Mouse (Mus musculus) embryonic facial prominence, embryonic 14.5 days (tissue): ENCODE data around the gene Kcnn3. TPM values are rescaled to one million over a fixed set of nuclear protein-coding genes. Genes with fewer than 3 reads are reported as not detected.

Source experiments
- ATAC-seq: fragments of 200-750 bp; cut with Nextera tagmentation; 2 replicates; pipeline ENCODE4 v1.8.0; 2017; ENCODE audit warnings: low read depth, moderate number of reproducible peaks, moderate TSS enrichment
- DNase-seq: peaks from one replicate; pipeline ENCODE4 v3.0.0-alpha.2; 2015; ENCODE audit warnings: low spot score
- H3K27ac ChIP-seq: fragments of 300-500 bp; sonication (generic); replicated peaks from 2 replicates; pipeline ENCODE4 v1.5.1; 2014; ENCODE audit warnings: low read depth, mild to moderate bottlenecking, low read length, moderate library complexity
- H3K27me3 ChIP-seq: fragments of 300-500 bp; sonication (generic); replicated peaks from 2 replicates; pipeline ENCODE4 v1.6.1; 2014; ENCODE audit warnings: low read length; ENCODE audit not compliant: control insufficient read depth, insufficient read depth
- H3K36me3 ChIP-seq: fragments of 300-500 bp; sonication (generic); 2 replicates; pipeline ENCODE4 v1.6.1; 2014; ENCODE audit warnings: low read length, mixed read lengths; ENCODE audit not compliant: control insufficient read depth, insufficient read depth
- H3K4me1 ChIP-seq: fragments of 300-500 bp; sonication (generic); 2 replicates; pipeline ENCODE4 v1.6.1; 2014; ENCODE audit warnings: antibody characterized with exemption, low read length; ENCODE audit not compliant: control insufficient read depth, insufficient read depth
- H3K4me2 ChIP-seq: fragments of 300-500 bp; sonication (generic); 2 replicates; pipeline ENCODE4 v1.6.1; 2014; ENCODE audit warnings: low read depth, mild to moderate bottlenecking, low read length, moderate library complexity, mixed read lengths
- H3K4me3 ChIP-seq: fragments of 300-500 bp; sonication (generic); 2 replicates; pipeline ENCODE4 v1.5.1; 2014; ENCODE audit warnings: low read depth, mild to moderate bottlenecking, low read length
- H3K9ac ChIP-seq: fragments of 300-500 bp; sonication (generic); 2 replicates; pipeline ENCODE4 v1.6.1; 2014; ENCODE audit warnings: low read depth, mild to moderate bottlenecking, low read length, moderate library complexity, mixed read lengths
- H3K9me3 ChIP-seq: fragments of 300-500 bp; sonication (generic); 2 replicates; pipeline ENCODE4 v1.6.1; 2016; ENCODE audit warnings: low read length; ENCODE audit not compliant: control insufficient read depth
- WGBS: fragments of 180-500 bp; shearing (Covaris S2); extraction: QIAGEN DNeasy Blood & Tissue Kit; methylation state at CpG from one replicate; pipeline ENCODE4 v1.1.7; 2014; 5-methylcytosine and 5-hydroxymethylcytosine counted together
- polyA plus RNA-seq: library from polyadenylated mRNA; unstranded; fragments of >200 nt; fragmentation: Nextera tagmentation; extraction: Ambion mirVana; gene quantifications from 2 replicates; pipeline ENCODE4 v1.2.1, GENCODE M21; 2014

Gene Kcnn3
- polyA plus RNA-seq, 1 experiment from 2014 or later: 3.7 TPM

- ATAC-seq (peak; percentile 95), DNase-seq (peak; percentile 93)
- Histone ChIP-seq H3K27ac (peak overlapping the region; percentile 66; the same call in 1 of the 2 replicates), H3K9ac (peak overlapping the region; percentile 15; the same call in 1 of the 2 replicates), H3K4me1 (peaks cover 14% of the 10 kb centered on the region), H3K27me3 (no peaks in the 10 kb centered on the region), H3K9me3 (no peaks in the 10 kb centered on the region), H3K4me3 (no peak overlapping the region), H3K4me2 (peak overlapping the region; percentile 10; the same call in 1 of the 2 replicates), H3K36me3 (no peaks in the 10 kb centered on the region)
- 32% methylated on average over 17 of the region's 18 CpGs for WGBS
These were observed 93.9 kb downstream of the Kcnn3 start for GRCm38 (mm10) chr3:89613526-89614523.

GRCm38 (mm10) chr3:89616861-89617260 lies 96.9 kb downstream of the Kcnn3 start:
- DNase-seq (no peak), ATAC-seq (no peak)
- H3K36me3 ChIP-seq: no peaks in the 10 kb centered on the region
- 72% methylated on average over 6 of the region's 6 CpGs for WGBS
- H3K9ac ChIP-seq: no peak overlapping the region
- no peak overlapping the region for H3K27ac ChIP-seq
- H3K9me3 ChIP-seq: no peaks in the 10 kb centered on the region
- peaks cover 14% of the 10 kb centered on the region for H3K4me1 ChIP-seq
- H3K4me2 ChIP-seq: no peak overlapping the region
- H3K27me3 ChIP-seq: no peaks in the 10 kb centered on the region
- H3K4me3 ChIP-seq: no peak overlapping the region

DNA sequence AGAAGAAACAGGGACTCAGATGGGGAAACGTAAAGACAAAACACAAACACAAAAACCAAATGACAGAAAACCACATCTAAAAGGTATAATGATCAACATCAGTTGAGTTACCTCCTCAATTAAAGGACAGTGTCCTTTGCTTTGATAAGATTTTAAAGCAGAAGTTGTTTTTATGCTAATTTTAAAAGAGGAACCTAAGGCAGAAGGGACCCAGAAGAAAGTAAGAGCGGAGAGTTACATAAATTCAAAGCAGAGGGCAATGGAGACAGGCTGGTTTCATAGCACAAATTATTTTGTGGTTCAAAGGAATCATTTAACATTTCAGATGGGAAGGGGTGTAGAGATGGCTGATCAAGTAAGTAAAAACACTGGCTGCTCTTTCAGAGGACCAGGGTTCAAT lies 97.4 kb downstream of the Kcnn3 start:
- H3K27ac ChIP-seq: no peak overlapping the region
- H3K4me1 ChIP-seq: peaks cover 14% of the 10 kb centered on the region
- DNase-seq: no peak
- 90% methylated on average over 2 of the region's 2 CpGs for WGBS
- no peak overlapping the region for H3K4me3 ChIP-seq
- no peak overlapping the region for H3K9ac ChIP-seq
- no peak overlapping the region for H3K4me2 ChIP-seq
- ATAC-seq: no peak
- no peaks in the 10 kb centered on the region for H3K36me3 ChIP-seq
- no peaks in the 10 kb centered on the region for H3K27me3 ChIP-seq
- H3K9me3 ChIP-seq: no peaks in the 10 kb centered on the region

DNA sequence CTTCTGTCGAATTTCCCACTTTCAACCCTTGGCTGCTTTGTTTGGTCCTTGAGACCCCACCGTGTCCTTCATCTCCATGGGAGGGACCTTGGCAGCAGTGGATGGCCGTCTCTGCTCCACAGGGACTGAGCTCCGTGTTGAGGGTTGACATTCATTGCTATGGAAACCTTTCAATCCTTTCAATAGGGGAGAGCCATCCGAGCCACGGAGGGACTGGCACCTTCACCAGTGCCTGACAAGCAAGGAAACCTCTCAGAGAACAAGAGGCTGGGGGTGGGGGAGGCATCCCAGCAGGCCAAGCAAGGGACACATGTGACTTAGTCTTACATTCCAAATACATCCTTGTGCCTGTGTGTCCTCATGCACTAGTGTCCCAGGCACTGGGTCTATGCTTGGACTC lies 102.9 kb downstream of the Kcnn3 start:
- Histone ChIP-seq H3K27ac (no peak overlapping the region), H3K4me2 (no peak overlapping the region), H3K27me3 (no peaks in the 10 kb centered on the region), H3K4me1 (no peaks in the 10 kb centered on the region), H3K9ac (no peak overlapping the region), H3K36me3 (no peaks in the 10 kb centered on the region), H3K9me3 (no peaks in the 10 kb centered on the region), H3K4me3 (no peak overlapping the region)
- DNase-seq: no peak
- 24% methylated on average over 6 of the region's 6 CpGs for WGBS
- no peak for ATAC-seq

- Histone ChIP-seq H3K27me3 (no peaks in the 10 kb centered on the region), H3K27ac (no peak overlapping the region), H3K4me1 (no peaks in the 10 kb centered on the region), H3K4me2 (no peak overlapping the region), H3K9me3 (no peaks in the 10 kb centered on the region), H3K9ac (no peak overlapping the region), H3K4me3 (no peak overlapping the region), H3K36me3 (no peaks in the 10 kb centered on the region)
- peak; percentile 36 for DNase-seq
- no peak for ATAC-seq
- WGBS: 15% methylated on average over 4 of the region's 4 CpGs
These were observed 103.6 kb downstream of the Kcnn3 start for GRCm38 (mm10) chr3:89623531-89623930.

- Histone ChIP-seq H3K27me3 (no peaks in the 10 kb centered on the region), H3K4me2 (no peak overlapping the region), H3K9me3 (no peaks in the 10 kb centered on the region), H3K27ac (no peak overlapping the region), H3K4me3 (no peak overlapping the region), H3K4me1 (no peaks in the 10 kb centered on the region), H3K36me3 (no peaks in the 10 kb centered on the region), H3K9ac (no peak overlapping the region)
- WGBS: 59% methylated on average over 6 of the region's 6 CpGs
- no peak for DNase-seq
- ATAC-seq: no peak
These were observed 104.0 kb downstream of the Kcnn3 start for GRCm38 (mm10) chr3:89624001-89624400.

- H3K4me1 ChIP-seq: no peaks in the 10 kb centered on the region
- no peaks in the 10 kb centered on the region for H3K27me3 ChIP-seq
- no peak overlapping the region for H3K9ac ChIP-seq
- H3K4me2 ChIP-seq: no peak overlapping the region
- no peak overlapping the region for H3K4me3 ChIP-seq
- H3K27ac ChIP-seq: no peak overlapping the region
- H3K36me3 ChIP-seq: no peaks in the 10 kb centered on the region
- 73% methylated on average over 5 of the region's 5 CpGs for WGBS
- DNase-seq (no peak), ATAC-seq (no peak)
- H3K9me3 ChIP-seq: no peaks in the 10 kb centered on the region
These were observed 105.0 kb downstream of the Kcnn3 start for GRCm38 (mm10) chr3:89624814-89625445.

- Histone ChIP-seq H3K9ac (no peak overlapping the region), H3K4me3 (no peak overlapping the region), H3K9me3 (no peaks in the 10 kb centered on the region), H3K27ac (no peak overlapping the region), H3K27me3 (no peaks in the 10 kb centered on the region), H3K4me2 (no peak overlapping the region), H3K4me1 (no peaks in the 10 kb centered on the region), H3K36me3 (no peaks in the 10 kb centered on the region)
- ATAC-seq: no peak; the same call in 1 of the 2 replicates
- WGBS: 50% methylated on average over 4 of the region's 4 CpGs
- no peak for DNase-seq
These were observed 106.6 kb downstream of the Kcnn3 start for GRCm38 (mm10) chr3:89626556-89626955.
